Comparison of ENCODE assay signal across 8 mouse cellular contexts in genomic region chr19:4305491-4306189, GRCm38 (mm10). TPM values are rescaled to one million over a fixed set of nuclear protein-coding genes. Genes with fewer than 3 reads are reported as not detected.
DNase-seq lines count a peak whose midpoint lies in the region; ATAC-seq and TF ChIP-seq lines count a peak whose summit lies in the region.

No protein-coding gene starts in this region.

- peaks cover 34% of the 10 kb centered on the region for H3K36me3 ChIP-seq in G1E (replicated peaks)
- H3K36me3 ChIP-seq in forebrain, postnatal 0 days (ENCODE audit: insufficient read depth), result no peaks in the 10 kb centered on the region
- H3K36me3 ChIP-seq in intestine, embryonic 15.5 days, result no peaks in the 10 kb centered on the region
- 0 out of 2 replicates have a peak, but pooled peaks cover 3% of the 10 kb centered on the region for H3K36me3 ChIP-seq in lung, embryonic 14.5 days (ENCODE audit: insufficient read depth)

- peak overlapping the region; percentile 92 for H3K4me2 ChIP-seq in forebrain, postnatal 0 days (ENCODE audit: low read depth)
- H3K4me2 ChIP-seq in intestine, embryonic 15.5 days (replicated peaks), result peak overlapping the region; percentile 80
- peak overlapping the region; percentile 93 for H3K4me2 ChIP-seq in lung, embryonic 14.5 days

- H3K4me1 ChIP-seq in G1E (ENCODE audit: insufficient read depth, low read depth, low read length), result peaks cover 62% of the 10 kb centered on the region
- peaks cover 38% of the 10 kb centered on the region for H3K4me1 ChIP-seq in cerebellum, adult 2 months (ENCODE audit: control insufficient read depth, insufficient read depth, low read length)
- peaks cover 42% of the 10 kb centered on the region for H3K4me1 ChIP-seq in forebrain, postnatal 0 days (ENCODE audit: insufficient read depth)
- peaks cover 42% of the 10 kb centered on the region for H3K4me1 ChIP-seq in intestine, embryonic 15.5 days (replicated peaks)
- H3K4me1 ChIP-seq in lung, embryonic 14.5 days (ENCODE audit: insufficient read depth), result peaks cover 37% of the 10 kb centered on the region

- peak overlapping the region; percentile 93 for H3K9ac ChIP-seq in forebrain, postnatal 0 days
- H3K9ac ChIP-seq in intestine, embryonic 15.5 days, result peak overlapping the region; percentile 97
- H3K9ac ChIP-seq in lung, embryonic 14.5 days, result peak overlapping the region; percentile 93

- WGBS in cerebellum, adult 2 months, result 2% methylated on average over 68 of the region's 68 CpGs
- under 1% methylated on average over 49 of the region's 68 CpGs for WGBS in forebrain, postnatal 0 days
- 1% methylated on average over 66 of the region's 68 CpGs for WGBS in intestine, embryonic 15.5 days
- under 1% methylated on average over 60 of the region's 68 CpGs for WGBS in lung, embryonic 14.5 days

- no peak for ATAC-seq in G1E (ENCODE audit: extremely low read depth, insufficient number of reproducible peaks, low FRiP score, poor library complexity, severe bottlenecking)
- ATAC-seq in forebrain, postnatal 0 days, result peak; percentile 66
- ATAC-seq in intestine, embryonic 15.5 days, result peak; percentile 74
- ATAC-seq in lung, embryonic 14.5 days (ENCODE audit: insufficient read depth), result peak; percentile 53

- peak overlapping the region; percentile 93 for H3K27ac ChIP-seq in cerebellum, adult 2 months (ENCODE audit: insufficient read depth, low read length)
- H3K27ac ChIP-seq in forebrain, postnatal 0 days (ENCODE audit: low read depth, low read length), result peak overlapping the region; percentile 81
- H3K27ac ChIP-seq in intestine, embryonic 15.5 days, result peak overlapping the region; percentile 89
- peak overlapping the region; percentile 89 for H3K27ac ChIP-seq in lung, embryonic 14.5 days (ENCODE audit: low read depth)

- no peak for TF ChIP-seq CTCF in G1E (IDR thresholded peaks at IDR 0.05; ENCODE audit: low read depth, low read length)
- TF ChIP-seq CTCF in cerebellum, adult 2 months (IDR thresholded peaks at IDR 0.05; ENCODE audit: borderline replicate concordance, insufficient read depth, low read depth, low read length), result no peak
- no peak for TF ChIP-seq CTCF in forebrain, postnatal 0 days (IDR thresholded peaks at IDR 0.05; ENCODE audit: low read depth)
- no peak for TF ChIP-seq CTCF in lung, embryonic 14.5 days (IDR thresholded peaks at IDR 0.05; ENCODE audit: low read depth)

- H3K4me3 ChIP-seq in G1E (ENCODE audit: low read depth, low read length), result peak overlapping the region; percentile 84
- peak overlapping the region; percentile 96 for H3K4me3 ChIP-seq in cerebellum, adult 2 months (replicated peaks; ENCODE audit: insufficient read depth, low read depth, low read length)
- peak overlapping the region; percentile 66 for H3K4me3 ChIP-seq in forebrain, postnatal 0 days (ENCODE audit: low read depth, low read length)
- H3K4me3 ChIP-seq in intestine, embryonic 15.5 days (replicated peaks), result peak overlapping the region; percentile 96
- peak overlapping the region; percentile 99 for H3K4me3 ChIP-seq in lung, embryonic 14.5 days (ENCODE audit: low read depth, low read length)

- TF ChIP-seq POLR2A in cerebellum, adult 2 months (IDR thresholded peaks at IDR 0.05; ENCODE audit: borderline replicate concordance, insufficient read depth, low read length), result no peak

- H3K27me3 ChIP-seq in G1E (ENCODE audit: insufficient read depth, low read length), result peaks cover 16% of the 10 kb centered on the region
- H3K27me3 ChIP-seq in cerebellum, adult 2 months (ENCODE audit: control insufficient read depth, insufficient read depth, low read length), result no peaks in the 10 kb centered on the region
- H3K27me3 ChIP-seq in forebrain, postnatal 0 days (ENCODE audit: insufficient read depth, low read length), result no peaks in the 10 kb centered on the region
- H3K27me3 ChIP-seq in intestine, embryonic 15.5 days (replicated peaks), result no peaks in the 10 kb centered on the region
- H3K27me3 ChIP-seq in lung, embryonic 14.5 days (ENCODE audit: insufficient read depth, low read length), result no peaks in the 10 kb centered on the region

- H3K9me3 ChIP-seq in G1E (replicated peaks), result no peaks in the 10 kb centered on the region
- H3K9me3 ChIP-seq in forebrain, postnatal 0 days (ENCODE audit: low read length), result no peaks in the 10 kb centered on the region
- no peaks in the 10 kb centered on the region for H3K9me3 ChIP-seq in intestine, embryonic 15.5 days
- no peaks in the 10 kb centered on the region for H3K9me3 ChIP-seq in lung, embryonic 14.5 days (ENCODE audit: low read depth, low read length)

- peak; percentile 58 for DNase-seq in 3T3-L1 (ENCODE audit: low read depth, low spot score)
- no peak for DNase-seq in G1E (ENCODE audit: low spot score)
- DNase-seq in cerebellum, adult 2 months, result peak; percentile 66 to 77
- DNase-seq in forebrain, postnatal 0 days, result peak; percentile 63
- DNase-seq in lung, embryonic 14.5 days, result peak; percentile 70
- peak; percentile 72 for DNase-seq in retina, embryonic 14.5 days (ENCODE audit: low spot score)
- no peak for DNase-seq in right cerebral cortex, adult 18-20 months

RNA-seq across cellular contexts. Expression of gene Grk2, which starts 0.4 kb away (rescaled TPM):
- total RNA-seq in G1E (2014; fragmentation: Nextera tagmentation) (141 and 149 TPM in 2 replicates), G1E (2017) (225 and 341 TPM in 2 replicates)
- polyA plus RNA-seq in G1E (2012), result 335 and 342 TPM in 2 replicates
- 226 and 239 TPM in 2 replicates for polyA plus RNA-seq in cerebellum, adult 2 months (2012; rRNA removed)
- total RNA-seq in forebrain, postnatal 0 days (2014; rRNA removed), result 129 and 136 TPM in 2 replicates
- 23.6 and 24.6 TPM in 2 replicates for polyA plus RNA-seq in forebrain, postnatal 0 days (2015; fragmentation: Nextera tagmentation; extraction: Ambion mirVana)
- polyA plus RNA-seq in intestine, embryonic 15.5 days (2015; fragmentation: Nextera tagmentation; extraction: Ambion mirVana), result 18.2 and 18.3 TPM in 2 replicates
- 19.4 and 23.0 TPM in 2 replicates for polyA plus RNA-seq in lung, embryonic 14.5 days (2014; fragmentation: Nextera tagmentation; extraction: Ambion mirVana)

RNA-seq across cellular contexts. Expression of gene Ankrd13d, which starts 22.7 kb away (rescaled TPM):
- total RNA-seq in G1E (2014; fragmentation: Nextera tagmentation) (3.0 and 5.9 TPM in 2 replicates), G1E (2017) (2.3 and 3.4 TPM in 2 replicates)
- polyA plus RNA-seq in G1E (2012), result 0.95 and 1.1 TPM in 2 replicates
- 74.3 and 76.1 TPM in 2 replicates for polyA plus RNA-seq in cerebellum, adult 2 months (2012; rRNA removed)
- 76.6 and 87.3 TPM in 2 replicates for total RNA-seq in forebrain, postnatal 0 days (2014; rRNA removed)
- 48.7 and 55.2 TPM in 2 replicates for polyA plus RNA-seq in forebrain, postnatal 0 days (2015; fragmentation: Nextera tagmentation; extraction: Ambion mirVana)
- polyA plus RNA-seq in intestine, embryonic 15.5 days (2015; fragmentation: Nextera tagmentation; extraction: Ambion mirVana), result 5.3 and 5.7 TPM in 2 replicates
- polyA plus RNA-seq in lung, embryonic 14.5 days (2014; fragmentation: Nextera tagmentation; extraction: Ambion mirVana), result 2.4 and 2.8 TPM in 2 replicates

RNA-seq across cellular contexts. Expression of gene Ssh3, which starts 36.7 kb away (rescaled TPM):
- total RNA-seq in G1E (2014; fragmentation: Nextera tagmentation), result 1.9 and 2.3 TPM in 2 replicates
- total RNA-seq in G1E (2017), result 5.8 and 8.9 TPM in 2 replicates
- 0.30 and 0.32 TPM in 2 replicates for polyA plus RNA-seq in G1E (2012)
- 139 and 151 TPM in 2 replicates for polyA plus RNA-seq in cerebellum, adult 2 months (2012; rRNA removed)
- total RNA-seq in forebrain, postnatal 0 days (2014; rRNA removed), result 35.9 and 41.5 TPM in 2 replicates
- polyA plus RNA-seq in forebrain, postnatal 0 days (2015; fragmentation: Nextera tagmentation; extraction: Ambion mirVana), result 6.4 and 9.1 TPM in 2 replicates
- 22.2 and 24.8 TPM in 2 replicates for polyA plus RNA-seq in intestine, embryonic 15.5 days (2015; fragmentation: Nextera tagmentation; extraction: Ambion mirVana)
- polyA plus RNA-seq in lung, embryonic 14.5 days (2014; fragmentation: Nextera tagmentation; extraction: Ambion mirVana), result 10.6 and 11.1 TPM in 2 replicates

Comparison
In these comparisons a context has a peak if more than half of its experiments do, and no peak if none do; other contexts are left out.
1. DNase-seq: peak in 3T3-L1 (single experiment), cerebellum, adult 2 months (2 of 2), forebrain, postnatal 0 days (single experiment), lung, embryonic 14.5 days (single experiment) and retina, embryonic 14.5 days (single experiment); none in G1E (single experiment) and right cerebral cortex, adult 18-20 months (single experiment).
2. Peak in every context shown above with its lines, with median percentiles within 50 percentile points of each other: H3K4me3 ChIP-seq, H3K27ac ChIP-seq, H3K4me2 ChIP-seq and H3K9ac ChIP-seq.